In the genomic region with DNA sequence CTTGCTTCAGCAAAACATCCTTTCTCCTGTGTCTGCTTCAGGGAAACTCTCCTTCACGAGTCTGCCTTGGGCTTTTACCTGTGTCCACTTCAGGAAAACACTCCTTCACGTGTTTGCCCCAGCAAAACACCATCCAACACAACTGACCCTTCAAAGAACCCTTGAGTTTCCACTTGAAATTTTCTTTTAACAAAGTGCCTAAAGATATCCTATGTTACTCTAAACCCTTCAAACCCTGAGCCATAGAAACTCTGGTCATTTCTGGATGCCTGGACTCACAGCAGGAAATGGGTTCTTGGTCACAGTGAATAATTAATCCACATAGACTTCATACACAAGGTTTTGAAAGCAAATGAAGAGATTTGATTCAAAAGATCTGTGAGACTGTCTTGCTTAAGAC, we compare ENCODE assay signal across 35 mouse cellular contexts.
"Had no signal": no experiment of that assay in that cellular context is flagged by ENCODE, and none has a peak within 500 bp of the region (broad histone marks: within the 10 kb centered on the region; RNA-seq: fewer than 3 reads in every experiment).

No protein-coding gene starts in this region.

- H3K4me3 ChIP-seq: heart, adult 2 months; heart, embryonic 10.5 days; heart, embryonic 12.5 days; heart, embryonic 13.5 days; heart, embryonic 15.5 days; hindbrain, embryonic 10.5 days; hindbrain, embryonic 12.5 days; hindbrain, embryonic 13.5 days; hindbrain, embryonic 15.5 days; intestine, embryonic 15.5 days; kidney, embryonic 15.5 days; layer of hippocampus, adult 2 months had no signal

- H3K36me3 ChIP-seq: heart, embryonic 10.5 days; heart, embryonic 12.5 days; heart, embryonic 13.5 days; heart, embryonic 15.5 days; hindbrain, embryonic 10.5 days; hindbrain, embryonic 12.5 days; hindbrain, embryonic 13.5 days; hindbrain, embryonic 15.5 days; intestine, embryonic 15.5 days; kidney, embryonic 15.5 days had no signal

- H3K4me2 ChIP-seq: heart, embryonic 11.5 days; heart, embryonic 12.5 days; heart, embryonic 13.5 days; heart, embryonic 15.5 days; hindbrain, embryonic 12.5 days; hindbrain, embryonic 13.5 days; hindbrain, embryonic 14.5 days; hindbrain, embryonic 15.5 days; intestine, embryonic 15.5 days; kidney, embryonic 15.5 days had no signal

- ATAC-seq: hindbrain, embryonic 16.5 days; hindbrain, postnatal 0 days; inflammation-experienced regulatory T-cells, adult 6 months; intestine, embryonic 15.5 days; intestine, embryonic 16.5 days; intestine, postnatal 0 days had no signal

- H3K27ac ChIP-seq: heart, adult 2 months; heart, embryonic 10.5 days; heart, embryonic 13.5 days; heart, embryonic 15.5 days; hindbrain, embryonic 10.5 days; hindbrain, embryonic 12.5 days; hindbrain, embryonic 13.5 days; hindbrain, embryonic 14.5 days; hindbrain, embryonic 15.5 days; hindbrain, postnatal 0 days; intestine, embryonic 15.5 days; kidney, embryonic 15.5 days; kidney, postnatal 0 days; layer of hippocampus, adult 2 months had no signal

- H3K27me3 ChIP-seq: heart, embryonic 12.5 days; heart, embryonic 13.5 days; heart, embryonic 15.5 days; hindbrain, embryonic 12.5 days; hindbrain, embryonic 13.5 days; hindbrain, embryonic 15.5 days; intestine, embryonic 15.5 days; kidney, embryonic 15.5 days had no signal

- H3K4me1 ChIP-seq: heart, embryonic 10.5 days; heart, embryonic 12.5 days; hindbrain, embryonic 10.5 days; hindbrain, embryonic 12.5 days; intestine, embryonic 15.5 days had no signal

- H3K9ac ChIP-seq: heart, embryonic 12.5 days; heart, embryonic 13.5 days; heart, embryonic 15.5 days; hindbrain, embryonic 12.5 days; hindbrain, embryonic 13.5 days; hindbrain, embryonic 14.5 days; hindbrain, embryonic 15.5 days; intestine, embryonic 15.5 days; kidney, embryonic 15.5 days had no signal

- H3K9me3 ChIP-seq: heart, embryonic 10.5 days; heart, embryonic 12.5 days; heart, embryonic 13.5 days; heart, embryonic 15.5 days; hindbrain, embryonic 10.5 days; hindbrain, embryonic 12.5 days; hindbrain, embryonic 13.5 days; hindbrain, embryonic 15.5 days; intestine, embryonic 15.5 days; kidney, embryonic 15.5 days had no signal

- DNase-seq: heart, adult 2 months; heart, postnatal 10 days; heart, postnatal 14 days; heart, postnatal 36 days; heart, postnatal 4 days; kidney, adult 11 months; kidney, adult 18-20 months; kidney, adult 2 months; kidney, adult 8-10 months; kidney, adult 9 months; kidney, postnatal 10 days; kidney, postnatal 14 days; kidney, postnatal 25 days; kidney, postnatal 36 days; kidney, postnatal 4 days; layer of hippocampus, adult 9-11 months had no signal
